Mouse (Mus musculus) intestine, postnatal 0 days (tissue): ENCODE results near the gene Zmat3. TPM values are rescaled to one million over a fixed set of nuclear protein-coding genes. Genes with fewer than 3 reads are reported as not detected.
A peak's percentile ranks its signal among the peaks of the same experiment; 100 is the strongest.

ENCODE experiments used
- ATAC-seq: fragments of 200-750 bp; cut with Nextera tagmentation; 2 replicates; pipeline ENCODE4 v1.8.0; 2017; ENCODE audit warnings: mild to moderate bottlenecking, moderate TSS enrichment, moderate library complexity
- H3K27ac ChIP-seq: fragments of 300-500 bp; sonication (generic); 2 replicates; pipeline ENCODE4 v1.5.1; 2014; ENCODE audit warnings: mild to moderate bottlenecking, low read depth, low read length, moderate library complexity
- H3K27me3 ChIP-seq: fragments of 300-500 bp; sonication (generic); replicated peaks from 2 replicates; pipeline ENCODE4 v1.6.1; 2014; ENCODE audit warnings: low read length, mixed read lengths; ENCODE audit not compliant: control insufficient read depth, insufficient read depth
- H3K36me3 ChIP-seq: fragments of 300-500 bp; sonication (generic); 2 replicates; pipeline ENCODE4 v1.6.1; 2014; ENCODE audit warnings: mild to moderate bottlenecking, moderate library complexity; ENCODE audit not compliant: control insufficient read depth, insufficient read depth
- H3K4me1 ChIP-seq: fragments of 300-500 bp; sonication (generic); replicated peaks from 2 replicates; pipeline ENCODE4 v1.6.1; 2014; ENCODE audit warnings: antibody characterized with exemption, low read length, mixed read lengths; ENCODE audit not compliant: control insufficient read depth, insufficient read depth
- H3K4me2 ChIP-seq: fragments of 300-500 bp; sonication (generic); replicated peaks from 2 replicates; pipeline ENCODE4 v1.6.1; 2014; ENCODE audit warnings: low read depth, mild to moderate bottlenecking, moderate library complexity
- H3K4me3 ChIP-seq: fragments of 300-500 bp; sonication (generic); 2 replicates; pipeline ENCODE4 v1.5.1; 2014; ENCODE audit warnings: low read depth, low read length
- H3K9ac ChIP-seq: fragments of 300-500 bp; sonication (generic); 2 replicates; pipeline ENCODE4 v1.6.1; 2014; ENCODE audit warnings: mild to moderate bottlenecking, low read depth, low read length
- H3K9me3 ChIP-seq: fragments of 300-500 bp; sonication (generic); 2 replicates; pipeline ENCODE4 v1.6.1; 2016; ENCODE audit warnings: mixed run types; ENCODE audit not compliant: control insufficient read depth
- CTCF ChIP-seq: sonication (generic); IDR thresholded peaks from 2 replicates; pipeline ENCODE4 v1.5.1; 2016; ENCODE audit warnings: low read depth, mild to moderate bottlenecking, control low read depth, antibody characterized with exemption, moderate library complexity
- WGBS: fragments of 180-500 bp; shearing (Covaris S2); extraction: QIAGEN DNeasy Blood & Tissue Kit; methylation state at CpG from one replicate; pipeline ENCODE4 v1.1.7; 2014; 5-methylcytosine and 5-hydroxymethylcytosine counted together
- polyA plus RNA-seq: library from polyadenylated mRNA; unstranded; fragments of >200 nt; fragmentation: Nextera tagmentation; extraction: Ambion mirVana; gene quantifications from 2 replicates; pipeline ENCODE4 v1.2.1, GENCODE M21; 2015

Gene Zmat3
- polyA plus RNA-seq, 1 experiment from 2014 or later = 2.8 TPM

DNA sequence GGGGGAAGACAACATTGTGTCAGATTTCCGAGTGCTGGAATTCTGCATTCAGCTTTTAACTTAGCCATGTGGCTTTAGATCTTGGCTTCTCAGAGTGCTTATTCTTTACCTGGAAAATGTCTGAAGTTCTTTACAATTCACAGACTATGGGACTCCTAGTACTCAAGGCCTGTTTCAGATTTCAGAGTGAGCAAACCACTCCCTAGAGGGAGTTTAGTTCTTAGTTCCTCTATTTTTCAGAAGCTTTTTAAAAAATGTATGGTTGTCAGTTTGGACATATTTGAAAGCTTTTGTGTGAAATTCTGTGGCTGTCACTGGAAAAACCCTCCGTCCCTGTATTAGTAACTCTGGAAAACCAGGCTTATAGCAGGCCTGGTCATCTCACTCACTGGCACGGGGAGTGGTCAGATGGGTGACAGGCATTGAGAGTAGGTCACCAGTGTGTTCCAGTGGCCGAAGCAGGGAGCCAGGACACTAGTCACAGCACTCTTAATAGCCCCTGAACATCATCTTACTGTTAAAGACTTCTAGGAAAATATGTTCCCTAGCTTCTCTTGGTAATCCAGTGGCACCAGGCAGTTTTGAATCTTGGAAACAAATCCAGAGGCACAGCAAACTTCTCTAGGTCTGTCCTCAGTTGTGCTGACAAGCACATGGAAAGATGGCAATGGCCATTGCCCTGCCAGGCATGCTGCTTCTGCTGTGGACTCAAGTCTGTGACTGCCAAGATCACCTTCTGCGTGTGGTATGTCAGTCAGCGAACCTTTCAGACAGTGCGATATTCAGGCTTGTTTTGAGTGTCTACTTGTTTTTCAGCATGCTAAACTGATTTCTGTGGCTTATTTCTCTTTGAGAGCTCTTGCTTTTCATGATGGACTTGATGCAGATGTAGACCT, 37.4 kb upstream of the Zmat3 start:
- no peak for ATAC-seq
- Histone ChIP-seq H3K27ac (no peak overlapping the region), H3K9me3 (no peaks in the 10 kb centered on the region), H3K27me3 (no peaks in the 10 kb centered on the region), H3K4me3 (no peak overlapping the region), H3K4me1 (peaks cover 11% of the 10 kb centered on the region), H3K9ac (no peak overlapping the region), H3K4me2 (no peak overlapping the region), H3K36me3 (no peaks in the 10 kb centered on the region)
- WGBS = 73% methylated on average over 7 of the region's 7 CpGs
- no peak for TF ChIP-seq CTCF

DNA sequence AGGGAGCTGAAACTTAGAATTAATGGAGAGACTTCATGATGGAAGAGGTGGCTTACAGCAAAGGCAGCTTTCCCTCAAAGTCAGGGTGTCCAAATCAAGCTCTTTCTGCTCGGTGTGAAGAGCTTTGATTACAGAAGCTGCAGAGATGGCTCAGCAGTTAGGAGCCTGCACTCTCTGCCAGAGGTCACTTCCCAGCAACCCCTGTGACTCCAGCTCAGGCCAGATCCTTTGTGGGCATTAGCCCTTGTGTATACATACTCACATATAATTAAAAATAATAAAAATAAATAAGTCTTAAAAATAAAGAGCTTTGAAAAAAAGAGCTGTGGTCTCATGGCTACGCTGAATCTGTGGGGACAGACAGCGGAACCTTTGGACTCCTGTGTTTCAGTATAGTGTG, 35.8 kb upstream of the Zmat3 start:
- Histone ChIP-seq H3K4me1 (peaks cover 11% of the 10 kb centered on the region), H3K27ac (no peak overlapping the region), H3K9me3 (no peaks in the 10 kb centered on the region), H3K36me3 (no peaks in the 10 kb centered on the region), H3K27me3 (no peaks in the 10 kb centered on the region), H3K4me2 (0 out of 2 replicates have a peak overlapping the region, but pooled peaks have one; percentile 13), H3K4me3 (no peak overlapping the region), H3K9ac (no peak overlapping the region)
- WGBS = 54% methylated on average over 3 of the region's 3 CpGs
- no peak for ATAC-seq
- no peak for TF ChIP-seq CTCF

DNA sequence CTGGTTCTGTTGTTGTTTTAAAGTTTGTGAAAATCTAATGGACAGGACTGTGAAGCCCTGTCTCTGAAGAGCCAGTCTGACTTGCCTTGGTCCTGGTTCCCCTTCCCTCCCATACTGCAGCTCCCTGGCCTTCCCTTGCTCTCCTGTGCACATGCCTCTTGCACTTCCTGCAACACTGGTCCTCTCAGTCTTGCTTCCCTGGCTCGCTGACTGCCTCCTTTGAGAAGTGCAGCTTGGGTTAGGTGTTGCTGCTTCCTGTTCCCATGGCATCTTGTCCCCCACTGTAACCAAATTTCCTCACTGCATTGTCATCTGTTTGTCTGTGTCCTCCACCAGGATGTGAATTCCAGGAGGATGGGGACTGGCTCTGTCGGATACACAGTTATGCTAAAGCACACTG, 34.1 kb upstream of the Zmat3 start:
- H3K36me3 ChIP-seq = no peaks in the 10 kb centered on the region
- no peak overlapping the region for H3K27ac ChIP-seq
- H3K27me3 ChIP-seq = no peaks in the 10 kb centered on the region
- no peak for TF ChIP-seq CTCF
- H3K4me1 ChIP-seq = peaks cover 11% of the 10 kb centered on the region
- H3K4me2 ChIP-seq = no peak overlapping the region
- no peak overlapping the region for H3K4me3 ChIP-seq
- no peak overlapping the region for H3K9ac ChIP-seq
- WGBS = 60% methylated on average over 2 of the region's 2 CpGs
- ATAC-seq = no peak
- H3K9me3 ChIP-seq = no peaks in the 10 kb centered on the region

DNA sequence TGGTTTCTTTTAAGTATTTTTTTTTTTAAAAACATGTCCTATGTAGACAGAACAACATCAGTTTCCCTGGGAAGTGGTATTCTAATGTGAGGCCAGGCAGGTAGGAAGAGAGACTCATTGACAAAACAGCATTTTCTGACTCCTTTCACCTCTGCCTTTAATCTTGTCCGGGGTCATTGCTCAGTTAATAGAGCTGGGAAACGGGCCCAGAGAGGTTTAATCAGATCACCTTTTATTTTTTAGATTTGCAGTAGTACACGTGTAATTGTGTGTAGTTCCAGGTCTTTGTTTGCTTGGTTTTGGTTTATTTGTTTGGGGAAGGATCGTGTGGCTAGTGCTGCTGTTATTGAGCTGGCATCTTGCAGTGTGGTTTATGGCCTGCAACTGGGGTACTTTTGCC, 33.6 kb upstream of the Zmat3 start:
- whole genome bisulfite sequencing = 36% methylated on average over 4 of the region's 4 CpGs
- H3K9me3 ChIP-seq = no peaks in the 10 kb centered on the region
- no peaks in the 10 kb centered on the region for H3K36me3 ChIP-seq
- no peak for TF ChIP-seq CTCF
- peaks cover 11% of the 10 kb centered on the region for H3K4me1 ChIP-seq
- no peaks in the 10 kb centered on the region for H3K27me3 ChIP-seq
- no peak overlapping the region for H3K9ac ChIP-seq
- ATAC-seq = no peak
- no peak overlapping the region for H3K27ac ChIP-seq
- no peak overlapping the region for H3K4me3 ChIP-seq
- H3K4me2 ChIP-seq = no peak overlapping the region

DNA sequence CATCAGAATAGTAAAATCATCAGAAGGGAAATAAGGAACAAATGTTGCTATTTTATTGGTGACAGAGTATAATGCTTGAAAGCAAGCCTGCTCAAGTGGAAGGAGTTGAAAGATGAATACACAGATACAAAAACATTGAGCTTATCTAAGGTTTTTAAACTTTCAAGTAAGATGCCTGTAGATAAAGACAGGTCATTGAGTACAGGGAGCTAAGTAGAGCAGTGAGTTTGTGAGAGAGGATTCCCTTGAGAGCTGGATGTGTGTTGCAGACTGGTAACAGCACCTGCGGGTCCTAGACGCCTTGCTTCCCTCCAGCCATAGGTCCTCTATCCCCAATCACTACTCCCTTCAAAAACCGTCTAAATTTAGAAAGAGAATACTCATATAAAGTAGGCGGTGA, 32.8 kb upstream of the Zmat3 start:
- no peaks in the 10 kb centered on the region for H3K36me3 ChIP-seq
- TF ChIP-seq CTCF = no peak
- peak overlapping the region; percentile 77 for H3K4me2 ChIP-seq
- peaks cover 11% of the 10 kb centered on the region for H3K4me1 ChIP-seq
- H3K27ac ChIP-seq = no peak overlapping the region
- H3K9me3 ChIP-seq = no peaks in the 10 kb centered on the region
- 22% methylated on average over 4 of the region's 4 CpGs for WGBS
- H3K27me3 ChIP-seq = no peaks in the 10 kb centered on the region
- H3K4me3 ChIP-seq = peak overlapping the region; percentile 84; the same call in 1 of the 2 replicates
- no peak for ATAC-seq
- no peak overlapping the region for H3K9ac ChIP-seq

DNA sequence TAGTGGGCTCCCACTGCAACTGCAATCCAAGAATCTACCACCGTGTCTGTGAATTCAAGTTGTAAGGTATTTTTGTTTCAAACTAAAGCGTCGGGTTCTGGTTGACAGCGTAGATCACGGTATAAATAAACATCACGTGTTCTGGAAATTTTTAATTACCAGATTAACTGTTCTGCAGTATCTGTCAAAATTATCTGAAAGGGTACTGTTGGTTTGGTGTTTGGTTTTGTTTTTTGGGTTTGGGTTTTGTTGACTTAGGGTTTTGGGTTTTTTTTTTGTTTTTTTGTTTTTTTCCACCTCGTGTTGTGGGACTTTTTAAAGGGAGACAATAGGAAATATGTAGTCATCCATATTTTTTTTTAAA, 32.3 kb upstream of the Zmat3 start:
- Histone ChIP-seq H3K4me1 (peaks cover 11% of the 10 kb centered on the region), H3K4me3 (peak overlapping the region; percentile 84), H3K27me3 (no peaks in the 10 kb centered on the region), H3K27ac (no peak overlapping the region), H3K9me3 (no peaks in the 10 kb centered on the region), H3K36me3 (no peaks in the 10 kb centered on the region), H3K4me2 (peak overlapping the region; percentile 77), H3K9ac (no peak overlapping the region)
- no peak for ATAC-seq
- no peak for TF ChIP-seq CTCF
- WGBS = 3% methylated on average over 7 of the region's 7 CpGs
